Mouse (Mus musculus): ENCODE measurements around the gene Col27a1.

DNA sequence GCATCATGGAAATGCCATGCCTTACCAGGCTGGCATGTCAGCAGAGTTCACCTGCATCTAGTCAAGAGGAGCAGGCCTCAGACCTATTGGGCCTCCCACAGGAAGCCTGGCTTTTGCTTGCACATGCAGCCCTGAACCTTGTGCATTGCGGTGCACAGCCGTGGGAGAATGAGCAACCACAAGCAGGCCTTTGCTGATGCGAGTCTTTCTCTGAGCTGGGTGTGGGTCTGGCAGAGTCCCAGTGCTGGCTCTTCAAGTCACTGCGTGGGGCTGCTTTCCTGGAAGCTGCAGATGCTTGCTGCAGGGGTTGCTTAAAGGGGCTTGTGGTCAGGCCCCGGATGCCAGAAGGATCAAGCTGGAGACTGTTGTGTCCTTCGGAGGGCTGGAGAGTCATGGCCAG is 67.9 kb downstream of the Col27a1 start:
- TF ChIP-seq POLR2A (IDR thresholded peaks at IDR 0.05; ENCODE audit: control insufficient read depth, extremely low read depth, insufficient read depth, low read length, poor library complexity): no peak
- TF ChIP-seq CTCF (IDR thresholded peaks at IDR 0.05; ENCODE audit: borderline replicate concordance, control insufficient read depth, extremely low read depth, insufficient read depth, low read length, poor library complexity): no peak
